Comparison of ENCODE assay signal across 9 mouse cellular contexts in the genomic region with DNA sequence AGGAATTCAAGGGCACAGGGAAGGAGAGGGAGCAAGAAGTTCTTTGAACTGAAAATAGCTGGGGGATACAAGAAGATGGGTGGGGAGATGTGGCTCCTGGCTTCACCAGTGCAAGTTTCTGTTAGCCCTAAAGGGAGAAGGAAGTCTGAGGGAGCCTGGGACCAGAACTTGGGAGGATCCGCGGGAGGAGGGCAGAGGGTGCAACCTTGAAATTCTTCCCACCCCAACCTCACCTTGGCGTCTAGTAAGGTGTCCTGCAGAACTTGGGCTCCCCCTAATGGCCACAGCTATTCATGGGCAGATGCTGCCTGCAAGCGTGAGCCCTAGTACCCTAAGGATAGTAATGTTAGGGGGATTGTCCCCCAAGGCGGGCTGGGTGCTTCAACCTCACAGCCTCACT. TPM values are rescaled to one million over a fixed set of nuclear protein-coding genes. Genes with fewer than 3 reads are reported as not detected.
DNase-seq lines count a peak whose midpoint lies in the region; ATAC-seq and TF ChIP-seq lines count a peak whose summit lies in the region.
"Had no signal": no experiment of that assay in that cellular context is flagged by ENCODE, and none has a peak within 500 bp of the region (broad histone marks: within the 10 kb centered on the region; RNA-seq: fewer than 3 reads in every experiment).

No protein-coding gene starts in this region.

- peaks cover 5 to 38% of the 10 kb centered on the region in 2 experiments for H3K4me1 ChIP-seq in CH12.LX (ENCODE audit: control insufficient read depth in 1 of 2, insufficient read depth in 2 of 2)
- peaks cover 11% of the 10 kb centered on the region for H3K4me1 ChIP-seq in brown adipose tissue, adult 24 weeks (ENCODE audit: control insufficient read depth, insufficient read depth, insufficient read length, low read length)
- H3K4me1 ChIP-seq in heart, embryonic 14.5 days (ENCODE audit: control insufficient read depth in 2 of 2, insufficient read depth in 2 of 2, low read length in 2 of 2), result peaks cover 25 to 34% of the 10 kb centered on the region in 2 experiments
- H3K4me1 ChIP-seq in kidney, postnatal 0 days (replicated peaks; ENCODE audit: insufficient read depth, low read length), result peaks cover 21% of the 10 kb centered on the region
- H3K4me1 ChIP-seq in liver, postnatal 0 days (ENCODE audit: insufficient read depth), result peaks cover 29% of the 10 kb centered on the region
- H3K4me1 ChIP-seq in neural tube, embryonic 13.5 days (replicated peaks), result peaks cover 38% of the 10 kb centered on the region

- peak; percentile 91 to 98 for TF ChIP-seq CTCF in CH12.LX (conservative IDR thresholded peaks at IDR 0.05 in 1 of 2, IDR thresholded peaks at IDR 0.05 in 1 of 2; ENCODE audit: low read depth in 2 of 2, low read length in 2 of 2)
- peak; percentile 97 for TF ChIP-seq CTCF in kidney, postnatal 0 days (IDR thresholded peaks at IDR 0.05; ENCODE audit: low read depth)
- peak; percentile 97 for TF ChIP-seq CTCF in liver, postnatal 0 days (IDR thresholded peaks at IDR 0.05; ENCODE audit: low read depth)

- TF ChIP-seq POLR2A in CH12.LX (IDR thresholded peaks at IDR 0.05; ENCODE audit: low read depth, low read length), result peak; percentile 43; the same call in 1 of the 2 replicates

- H3K4me3 ChIP-seq in CH12.LX (replicated peaks in 1 of 3; ENCODE audit: low read depth in 2 of 3, low read length in 2 of 3, poor library complexity in 1 of 3), result peak overlapping the region in 1 of 3 experiments; percentile 12
- no peak overlapping the region for H3K4me3 ChIP-seq in brown adipose tissue, adult 24 weeks (ENCODE audit: insufficient read depth, low read depth, low read length)
- H3K4me3 ChIP-seq in heart, embryonic 14.5 days (ENCODE audit: control insufficient read depth in 1 of 2, insufficient read depth in 1 of 2, low read depth in 1 of 2, low read length in 2 of 2), result no peak overlapping the region
- H3K4me3 ChIP-seq in kidney, postnatal 0 days (replicated peaks; ENCODE audit: low read depth, low read length), result no peak overlapping the region
- no peak overlapping the region for H3K4me3 ChIP-seq in liver, postnatal 0 days (ENCODE audit: low read depth, low read length)
- H3K4me3 ChIP-seq in neural tube, embryonic 13.5 days, result no peak overlapping the region

- peak overlapping the region; percentile 65 for H3K9ac ChIP-seq in CH12.LX (ENCODE audit: insufficient read depth, low read depth)
- peak overlapping the region; percentile 56 for H3K9ac ChIP-seq in heart, embryonic 14.5 days (ENCODE audit: low read length)
- H3K9ac ChIP-seq in kidney, postnatal 0 days (ENCODE audit: low read depth, low read length), result peak overlapping the region; percentile 99
- no peak overlapping the region; the same call in 1 of the 2 replicates for H3K9ac ChIP-seq in liver, postnatal 0 days (replicated peaks)
- H3K9ac ChIP-seq in neural tube, embryonic 13.5 days, result 0 out of 2 replicates have a peak overlapping the region, but pooled peaks have one; percentile 98

- TF ChIP-seq EP300 in CH12.LX (IDR thresholded peaks at IDR 0.05; ENCODE audit: low read length), result no peak
- no peak for TF ChIP-seq EP300 in liver, postnatal 0 days (IDR thresholded peaks at IDR 0.05; ENCODE audit: low read depth)

- no peak overlapping the region for H3K27ac ChIP-seq in CH12.LX (ENCODE audit: insufficient read depth, low read depth)
- peak overlapping the region; percentile 79 for H3K27ac ChIP-seq in brown adipose tissue, adult 24 weeks (replicated peaks; ENCODE audit: low read depth, low read length)
- H3K27ac ChIP-seq in heart, embryonic 14.5 days (replicated peaks in 1 of 2; ENCODE audit: control insufficient read depth in 1 of 2, insufficient read depth in 1 of 2, low read depth in 2 of 2, low read length in 2 of 2), result peak overlapping the region in 1 of 2 experiments; percentile 97; a peak in 2 of 4 replicates
- peak overlapping the region; percentile 98 for H3K27ac ChIP-seq in kidney, postnatal 0 days
- no peak overlapping the region for H3K27ac ChIP-seq in liver, postnatal 0 days (ENCODE audit: low read depth)
- H3K27ac ChIP-seq in neural tube, embryonic 13.5 days (replicated peaks), result peak overlapping the region; percentile 99

- no peaks in the 10 kb centered on the region for H3K9me3 ChIP-seq in CH12.LX (replicated peaks; ENCODE audit: low read length)
- H3K9me3 ChIP-seq in heart, embryonic 14.5 days (ENCODE audit: control insufficient read depth, low read length), result no peaks in the 10 kb centered on the region
- no peaks in the 10 kb centered on the region for H3K9me3 ChIP-seq in kidney, postnatal 0 days (replicated peaks; ENCODE audit: low read length)
- no peaks in the 10 kb centered on the region for H3K9me3 ChIP-seq in liver, postnatal 0 days (ENCODE audit: low read length)
- no peaks in the 10 kb centered on the region for H3K9me3 ChIP-seq in neural tube, embryonic 13.5 days

- peaks cover 19 to 48% of the 10 kb centered on the region in 2 experiments for H3K36me3 ChIP-seq in CH12.LX (replicated peaks in 1 of 2; ENCODE audit: control insufficient read depth in 1 of 2, insufficient read depth in 1 of 2, low read length in 1 of 2)
- no peaks in the 10 kb centered on the region for H3K36me3 ChIP-seq in heart, embryonic 14.5 days (ENCODE audit: control insufficient read depth, insufficient read depth, low read length)
- no peaks in the 10 kb centered on the region for H3K36me3 ChIP-seq in kidney, postnatal 0 days (ENCODE audit: insufficient read depth, low read length)
- no peaks in the 10 kb centered on the region for H3K36me3 ChIP-seq in liver, postnatal 0 days (replicated peaks; ENCODE audit: insufficient read depth, low read length)
- 0 out of 2 replicates have a peak, but pooled peaks cover 4% of the 10 kb centered on the region for H3K36me3 ChIP-seq in neural tube, embryonic 13.5 days

- in situ Hi-C loops in CH12.LX (cut with MboI; ENCODE audit: low pct_ligation_motif_present, low pct_unique_long_range_greater_than_20kb, low sequenced_read_pairs), result no loop called here

- H3K4me2 ChIP-seq in CH12.LX (ENCODE audit: insufficient read depth, low read depth, poor library complexity, severe bottlenecking), result peak overlapping the region; percentile 79
- peak overlapping the region; percentile 68 for H3K4me2 ChIP-seq in heart, embryonic 14.5 days (ENCODE audit: low read length)
- peak overlapping the region; percentile 41; the same call in 1 of the 2 replicates for H3K4me2 ChIP-seq in kidney, postnatal 0 days (ENCODE audit: low read length)
- peak overlapping the region; percentile 38; the same call in 1 of the 2 replicates for H3K4me2 ChIP-seq in liver, postnatal 0 days (ENCODE audit: low read depth, low read length)
- 0 out of 2 replicates have a peak overlapping the region, but pooled peaks have one; percentile 90 for H3K4me2 ChIP-seq in neural tube, embryonic 13.5 days

- dilution Hi-C loops in CH12.LX (cut with MboI; ENCODE audit: extremely low pct_ligation_motif_present, extremely low pct_unique_long_range_greater_than_20kb, low sequenced_read_pairs), result no loop called here

- peaks cover 6% of the 10 kb centered on the region; the same call in 1 of the 2 replicates for H3K79me2 ChIP-seq in CH12.LX (replicated peaks; ENCODE audit: control insufficient read depth, extremely low read depth, insufficient read depth, poor library complexity, severe bottlenecking)

- 3% methylated on average over 5 of the region's 5 CpGs for WGBS in heart, embryonic 14.5 days
- WGBS in kidney, postnatal 0 days, result 4% methylated on average over 5 of the region's 5 CpGs
- WGBS in liver, postnatal 0 days (ENCODE audit: insufficient replicate concordance), result 2% methylated on average over 5 of the region's 5 CpGs
- 3% methylated on average over 5 of the region's 5 CpGs for WGBS in neural tube, embryonic 13.5 days

- peak; percentile 91 for DNase-seq in CH12.LX (ENCODE audit: extremely low read depth)
- DNase-seq in kidney, postnatal 0 days (ENCODE audit: low spot score), result peak; percentile 93
- peak; percentile 88 for DNase-seq in liver, postnatal 0 days
- DNase-seq in thymus, adult 18-20 months, result peak; percentile 63 to 73

- peak; percentile 74 for ATAC-seq in erythroid progenitor cell, adult 5-6 weeks (replicated peaks; ENCODE audit: low FRiP score, poor library complexity, severe bottlenecking)
- ATAC-seq in heart, embryonic 14.5 days (ENCODE audit: insufficient number of reproducible peaks, insufficient read depth, low FRiP score, low read depth), result no peak
- peak; percentile 34 for ATAC-seq in kidney, postnatal 0 days (replicated peaks; ENCODE audit: low FRiP score, low read depth)
- ATAC-seq in liver, postnatal 0 days, result peak; percentile 42
- ATAC-seq in neural tube, embryonic 13.5 days (ENCODE audit: low read depth), result no peak

- H3K27me3 ChIP-seq in CH12.LX (replicated peaks), result no peaks in the 10 kb centered on the region
- H3K27me3 ChIP-seq in heart, embryonic 14.5 days (ENCODE audit: control insufficient read depth, insufficient read depth, low read length), result 0 out of 2 replicates have a peak, but pooled peaks cover 3% of the 10 kb centered on the region
- H3K27me3 ChIP-seq in kidney, postnatal 0 days (ENCODE audit: insufficient read depth, low read length), result no peaks in the 10 kb centered on the region
- H3K27me3 ChIP-seq in liver, postnatal 0 days (ENCODE audit: insufficient read depth, low read length), result peaks cover 22% of the 10 kb centered on the region
- peaks cover 13% of the 10 kb centered on the region; the same call in 1 of the 2 replicates for H3K27me3 ChIP-seq in neural tube, embryonic 13.5 days

- peak; percentile 95 for TF ChIP-seq RAD21 in CH12.LX (IDR thresholded peaks at IDR 0.05; ENCODE audit: low read depth, low read length)

RNA-seq across cellular contexts. Expression of a gene that starts 2.9 kb away (rescaled TPM):
- total RNA-seq in CH12.LX (2012; rRNA removed), result 3.8 and 4.6 TPM in 2 replicates
- 0.50 and 1.7 TPM in 2 replicates for total RNA-seq in CH12.LX (2014; rRNA removed)
- polyA plus RNA-seq in CH12.LX (2012; ENCODE audit: insufficient read length, low read depth), result 27.0 and 35.1 TPM in 2 replicates
- 31.7 and 35.7 TPM in 2 replicates for polyA plus RNA-seq in brown adipose tissue, adult 24 weeks (2012; ENCODE audit: insufficient read depth, insufficient read length, missing spikeins)
- 9.4 and 13.8 TPM in 2 replicates for total RNA-seq in erythroid progenitor cell, adult 5-6 weeks (2015; ENCODE audit: low replicate concordance)
- 0.15 and 0.51 TPM in 2 replicates for total RNA-seq in erythroid progenitor cell, adult 5-6 weeks (2017; ENCODE audit: low replicate concordance)
- polyA plus RNA-seq in heart, embryonic 14.5 days (2014; fragmentation: Nextera tagmentation; extraction: Ambion mirVana), result 6.2 and 9.3 TPM in 2 replicates
- polyA plus RNA-seq in kidney, postnatal 0 days (2015; fragmentation: Nextera tagmentation; extraction: Ambion mirVana), result 13.0 and 13.7 TPM in 2 replicates
- polyA plus RNA-seq in liver, postnatal 0 days (2015; fragmentation: Nextera tagmentation; extraction: Ambion mirVana), result 1.8 and 1.9 TPM in 2 replicates
- polyA plus RNA-seq in neural tube, embryonic 13.5 days (2015; fragmentation: Nextera tagmentation; extraction: Ambion mirVana), result 21.0 and 23.1 TPM in 2 replicates

RNA-seq across cellular contexts. Expression of a gene that starts 3.4 kb away (rescaled TPM):
- total RNA-seq in CH12.LX (2012; rRNA removed) (not detected in 2 replicates), CH12.LX (2014; rRNA removed) (not detected in 2 replicates)
- not detected in 2 replicates for polyA plus RNA-seq in CH12.LX (2012; ENCODE audit: insufficient read length, low read depth)
- not detected in 2 replicates for polyA plus RNA-seq in brown adipose tissue, adult 24 weeks (2012; ENCODE audit: insufficient read depth, insufficient read length, missing spikeins)
- total RNA-seq in erythroid progenitor cell, adult 5-6 weeks (2015; ENCODE audit: low replicate concordance), result not detected in 2 replicates
- not detected in 2 replicates for total RNA-seq in erythroid progenitor cell, adult 5-6 weeks (2017; ENCODE audit: low replicate concordance)
- polyA plus RNA-seq in heart, embryonic 14.5 days (2014; fragmentation: Nextera tagmentation; extraction: Ambion mirVana), result not detected in 2 replicates
- not detected in 2 replicates for polyA plus RNA-seq in kidney, postnatal 0 days (2015; fragmentation: Nextera tagmentation; extraction: Ambion mirVana)
- not detected in 2 replicates for polyA plus RNA-seq in liver, postnatal 0 days (2015; fragmentation: Nextera tagmentation; extraction: Ambion mirVana)
- polyA plus RNA-seq in neural tube, embryonic 13.5 days (2015; fragmentation: Nextera tagmentation; extraction: Ambion mirVana), result not detected in 2 replicates
- polyA plus RNA-seq: large intestine, adult 2 months had no signal

RNA-seq across cellular contexts. Expression of a gene that starts 10.2 kb away (rescaled TPM):
- 15.9 and 24.6 TPM in 2 replicates for total RNA-seq in CH12.LX (2012; rRNA removed)
- 20.8 and 26.7 TPM in 2 replicates for total RNA-seq in CH12.LX (2014; rRNA removed)
- 23.1 and 23.6 TPM in 2 replicates for polyA plus RNA-seq in CH12.LX (2012; ENCODE audit: insufficient read length, low read depth)
- 0.63 TPM in 1 of 2 replicates, not detected in the other for polyA plus RNA-seq in brown adipose tissue, adult 24 weeks (2012; ENCODE audit: insufficient read depth, insufficient read length, missing spikeins)
- not detected in 2 replicates for total RNA-seq in erythroid progenitor cell, adult 5-6 weeks (2015; ENCODE audit: low replicate concordance)
- not detected in 2 replicates for total RNA-seq in erythroid progenitor cell, adult 5-6 weeks (2017; ENCODE audit: low replicate concordance)
- polyA plus RNA-seq in heart, embryonic 14.5 days (2014; fragmentation: Nextera tagmentation; extraction: Ambion mirVana), result 4.2 TPM in 2 replicates
- 7.6 TPM in 2 replicates for polyA plus RNA-seq in kidney, postnatal 0 days (2015; fragmentation: Nextera tagmentation; extraction: Ambion mirVana)
- 0.20 and 0.27 TPM in 2 replicates for polyA plus RNA-seq in liver, postnatal 0 days (2015; fragmentation: Nextera tagmentation; extraction: Ambion mirVana)
- 67.2 and 69.8 TPM in 2 replicates for polyA plus RNA-seq in neural tube, embryonic 13.5 days (2015; fragmentation: Nextera tagmentation; extraction: Ambion mirVana)

RNA-seq across cellular contexts. Expression of a gene that starts 18.1 kb away (rescaled TPM):
- total RNA-seq in CH12.LX (2012; rRNA removed), result 146 and 197 TPM in 2 replicates
- total RNA-seq in CH12.LX (2014; rRNA removed), result 59.3 and 64.3 TPM in 2 replicates
- 88.4 and 93.7 TPM in 2 replicates for polyA plus RNA-seq in CH12.LX (2012; ENCODE audit: insufficient read length, low read depth)
- 301 and 355 TPM in 2 replicates for polyA plus RNA-seq in brown adipose tissue, adult 24 weeks (2012; ENCODE audit: insufficient read depth, insufficient read length, missing spikeins)
- total RNA-seq in erythroid progenitor cell, adult 5-6 weeks (2015; ENCODE audit: low replicate concordance), result 26.0 and 63.4 TPM in 2 replicates
- total RNA-seq in erythroid progenitor cell, adult 5-6 weeks (2017; ENCODE audit: low replicate concordance), result 21.9 and 23.3 TPM in 2 replicates
- 449 and 503 TPM in 2 replicates for polyA plus RNA-seq in heart, embryonic 14.5 days (2014; fragmentation: Nextera tagmentation; extraction: Ambion mirVana)
- polyA plus RNA-seq in kidney, postnatal 0 days (2015; fragmentation: Nextera tagmentation; extraction: Ambion mirVana), result 549 and 600 TPM in 2 replicates
- polyA plus RNA-seq in liver, postnatal 0 days (2015; fragmentation: Nextera tagmentation; extraction: Ambion mirVana), result 148 and 157 TPM in 2 replicates
- polyA plus RNA-seq in neural tube, embryonic 13.5 days (2015; fragmentation: Nextera tagmentation; extraction: Ambion mirVana), result 687 and 693 TPM in 2 replicates

RNA-seq across cellular contexts. Expression of a gene that starts 20.3 kb away (rescaled TPM):
- total RNA-seq in CH12.LX (2012; rRNA removed), result not detected in 2 replicates
- not detected in 2 replicates for total RNA-seq in CH12.LX (2014; rRNA removed)
- 0.20 TPM in 1 of 2 replicates, not detected in the other for polyA plus RNA-seq in CH12.LX (2012; ENCODE audit: insufficient read length, low read depth)
- polyA plus RNA-seq in brown adipose tissue, adult 24 weeks (2012; ENCODE audit: insufficient read depth, insufficient read length, missing spikeins), result not detected in 2 replicates
- total RNA-seq in erythroid progenitor cell, adult 5-6 weeks (2015; ENCODE audit: low replicate concordance), result not detected in 2 replicates
- total RNA-seq in erythroid progenitor cell, adult 5-6 weeks (2017; ENCODE audit: low replicate concordance), result not detected in 2 replicates
- polyA plus RNA-seq in heart, embryonic 14.5 days (2014; fragmentation: Nextera tagmentation; extraction: Ambion mirVana), result not detected in 2 replicates
- polyA plus RNA-seq in kidney, postnatal 0 days (2015; fragmentation: Nextera tagmentation; extraction: Ambion mirVana), result 0.43 and 0.59 TPM in 2 replicates
- 0.16 TPM in 1 of 2 replicates, not detected in the other for polyA plus RNA-seq in liver, postnatal 0 days (2015; fragmentation: Nextera tagmentation; extraction: Ambion mirVana)
- polyA plus RNA-seq in neural tube, embryonic 13.5 days (2015; fragmentation: Nextera tagmentation; extraction: Ambion mirVana), result 0.57 and 2.1 TPM in 2 replicates

Comparison
In these comparisons a context has a peak if more than half of its experiments do, and no peak if none do; other contexts are left out.
1. H3K27ac ChIP-seq: peak in brown adipose tissue, adult 24 weeks (single experiment), kidney, postnatal 0 days (single experiment) and neural tube, embryonic 13.5 days (single experiment); none in CH12.LX (single experiment) and liver, postnatal 0 days (single experiment).
2. H3K4me2 ChIP-seq: peak in every context shown above with its lines; median percentile 90 in neural tube, embryonic 13.5 days; 79 in CH12.LX; 68 in heart, embryonic 14.5 days; 41 in kidney, postnatal 0 days; 38 in liver, postnatal 0 days.
3. ATAC-seq: peak in erythroid progenitor cell, adult 5-6 weeks (single experiment), kidney, postnatal 0 days (single experiment) and liver, postnatal 0 days (single experiment); none in heart, embryonic 14.5 days (single experiment) and neural tube, embryonic 13.5 days (single experiment).
4. Peak in every context shown above with its lines, with median percentiles within 50 percentile points of each other: DNase-seq and CTCF ChIP-seq.